Mouse (Mus musculus) lung, adult 2 months (tissue): ENCODE measurements at regions not wholly inside any gene's neighbourhood (a gene's known extent, or its start where the extent isn't known, plus 50 kb on each side); places are given as distances from the start of the nearest gene placed in this dataset.

Experiments
- CTCF ChIP-seq: fragments of 200-500 bp; IDR thresholded peaks from 2 replicates; pipeline ENCODE4 v1.5.1; 2011; ENCODE audit warnings: mild to moderate bottlenecking, low read length, control low read depth; ENCODE audit not compliant: insufficient read depth
- POLR2A ChIP-seq: fragments of 200-500 bp; IDR thresholded peaks from 2 replicates; pipeline ENCODE4 v1.6.1; 2011; ENCODE audit warnings: low read depth, mild to moderate bottlenecking, control low read depth, low read length, borderline replicate concordance; ENCODE audit errors: extremely low read depth

DNA sequence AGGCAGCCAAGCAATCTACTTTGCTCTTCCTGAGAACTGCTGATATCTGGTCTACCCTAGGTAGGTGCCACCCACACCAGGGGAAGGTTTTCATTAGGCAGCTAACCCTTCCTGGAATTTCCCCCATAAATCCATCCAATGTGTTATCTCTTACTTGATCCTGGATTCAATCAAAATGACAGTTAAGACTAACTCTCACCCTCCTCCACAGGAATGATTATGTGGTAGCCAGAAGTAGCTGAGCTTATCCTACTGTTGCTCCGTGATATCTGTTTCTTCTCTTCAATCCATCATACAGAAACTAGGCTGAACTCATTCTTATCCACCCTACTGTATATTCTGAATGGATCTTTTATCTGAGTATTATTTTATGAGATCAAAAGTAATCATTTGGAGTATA, 409.7 kb upstream of the Alcam start:
- TF ChIP-seq CTCF: no peak
- TF ChIP-seq POLR2A: no peak
